Mouse (Mus musculus): Measurements from ENCODE around the gene Nf1.

Nf1 gene

GRCm38 (mm10) chr11:79575383-79576073 lies 236.0 kb downstream of the Nf1 start:
- intact Hi-C loops (cut with DNase I), result loop anchor here (10.0 kb wide), 1 partner anchor 141 kb away; no protein-coding TSS in a partner anchor

- intact Hi-C loops (cut with DNase I), result loop anchor here (10.0 kb wide), 1 partner anchor 143 kb away; no protein-coding TSS in a partner anchor
These were observed 238.2 kb downstream of the Nf1 start for GRCm38 (mm10) chr11:79577741-79578140.

GRCm38 (mm10) chr11:79580660-79581059 lies 241.2 kb downstream of the Nf1 start:
- intact Hi-C loops (cut with DNase I), result no loop called here

GRCm38 (mm10) chr11:79581257-79581656 lies 241.8 kb downstream of the Nf1 start:
- intact Hi-C loops (cut with DNase I), result no loop called here

- intact Hi-C loops (cut with DNase I), result loop anchor here (2.0 kb wide), 1 partner anchor 103 kb away; no protein-coding TSS in a partner anchor
These were observed 244.7 kb downstream of the Nf1 start for GRCm38 (mm10) chr11:79584191-79584590.

GRCm38 (mm10) chr11:79589317-79590075 lies 250.0 kb downstream of the Nf1 start:
- intact Hi-C loops (cut with DNase I), result no loop called here

- intact Hi-C loops (cut with DNase I), result no loop called here
These were observed 251.4 kb downstream of the Nf1 start, which contains the start of gene Rab11fip4 for GRCm38 (mm10) chr11:79590664-79591590. Rab11fip4 (plus strand) TSS chr11:79591212.

- intact Hi-C loops (cut with DNase I), result no loop called here
These were observed 252.1 kb downstream of the Nf1 start for GRCm38 (mm10) chr11:79591591-79591975.

GRCm38 (mm10) chr11:79593495-79593894 lies 254.0 kb downstream of the Nf1 start:
- intact Hi-C loops (cut with DNase I), result no loop called here

- intact Hi-C loops (cut with DNase I), result no loop called here
These were observed 271.0 kb downstream of the Nf1 start for GRCm38 (mm10) chr11:79610454-79610853.

GRCm38 (mm10) chr11:79611011-79611666 lies 271.6 kb downstream of the Nf1 start:
- intact Hi-C loops (cut with DNase I), result no loop called here

- intact Hi-C loops (cut with DNase I), result no loop called here
These were observed 272.6 kb downstream of the Nf1 start for GRCm38 (mm10) chr11:79612046-79612600.

GRCm38 (mm10) chr11:79613084-79613483 lies 273.6 kb downstream of the Nf1 start:
- intact Hi-C loops (cut with DNase I), result no loop called here

GRCm38 (mm10) chr11:79613711-79614110 lies 274.2 kb downstream of the Nf1 start:
- intact Hi-C loops (cut with DNase I), result no loop called here

- intact Hi-C loops (cut with DNase I), result no loop called here
These were observed 275.4 kb downstream of the Nf1 start for GRCm38 (mm10) chr11:79614880-79615279.

- intact Hi-C loops (cut with DNase I), result no loop called here
These were observed 276.4 kb downstream of the Nf1 start for GRCm38 (mm10) chr11:79615871-79616270.

- intact Hi-C loops (cut with DNase I), result no loop called here
These were observed 278.5 kb downstream of the Nf1 start for GRCm38 (mm10) chr11:79617991-79618390.

- intact Hi-C loops (cut with DNase I), result no loop called here
These were observed 283.5 kb downstream of the Nf1 start for GRCm38 (mm10) chr11:79623029-79623428.

- intact Hi-C loops (cut with DNase I), result loop anchor here (1.0 to 5.0 kb wide), 2 partner anchors 61 to 297 kb away; no protein-coding TSS in a partner anchor
These were observed 285.4 kb downstream of the Nf1 start for GRCm38 (mm10) chr11:79624801-79625302.

- intact Hi-C loops (cut with DNase I), result loop anchor here (5.0 kb wide), 1 partner anchor 294 kb away; no protein-coding TSS in a partner anchor
These were observed 289.2 kb downstream of the Nf1 start for GRCm38 (mm10) chr11:79628716-79629115.

Data from adrenal gland (tissue).